Mouse (Mus musculus) hindbrain, embryonic 10.5 days (tissue): ENCODE results near the gene Klhl29. TPM values are rescaled to one million over a fixed set of nuclear protein-coding genes. Genes with fewer than 3 reads are reported as not detected.

ENCODE experiments used
- DNase-seq: peaks from one replicate; pipeline ENCODE4 v3.0.0-alpha.2; 2017; ENCODE audit warnings: low spot score
- H3K27ac ChIP-seq: fragments of 300-500 bp; sonication (generic); 2 replicates; pipeline ENCODE4 v1.5.1; 2016; ENCODE audit warnings: mild to moderate bottlenecking, moderate library complexity
- H3K27me3 ChIP-seq: fragments of 300-500 bp; sonication (generic); 2 replicates; pipeline ENCODE4 v1.6.1; 2016; ENCODE audit warnings: mild to moderate bottlenecking; ENCODE audit not compliant: poor library complexity, insufficient read depth, severe bottlenecking
- H3K36me3 ChIP-seq: fragments of 300-500 bp; sonication (generic); 2 replicates; pipeline ENCODE4 v1.6.1; 2016; ENCODE audit warnings: mild to moderate bottlenecking, moderate library complexity
- H3K4me1 ChIP-seq: fragments of 300-500 bp; sonication (generic); replicated peaks from 2 replicates; pipeline ENCODE4 v1.6.1; 2016; ENCODE audit warnings: mild to moderate bottlenecking
- H3K4me3 ChIP-seq: fragments of 300-500 bp; sonication (generic); 2 replicates; pipeline ENCODE4 v1.5.1; 2016; ENCODE audit warnings: mild to moderate bottlenecking, moderate library complexity
- H3K9me3 ChIP-seq: fragments of 300-500 bp; sonication (generic); 2 replicates; pipeline ENCODE4 v1.6.1; 2016; ENCODE audit warnings: mild to moderate bottlenecking, moderate library complexity
- WGBS: fragments of 180-500 bp; shearing (Covaris S2); methylation state at CpG from one replicate; pipeline ENCODE4 v1.1.7; 2016; 5-methylcytosine and 5-hydroxymethylcytosine counted together
- polyA plus RNA-seq: library from polyadenylated mRNA; unstranded; fragments of >200 nt; fragmentation: Nextera tagmentation; extraction: Ambion mirVana; gene quantifications from 2 replicates; pipeline ENCODE4 v1.2.1, GENCODE M21; 2016

Klhl29 gene
- polyA plus RNA-seq, 1 experiment from 2014 or later = 1.8 TPM

DNA sequence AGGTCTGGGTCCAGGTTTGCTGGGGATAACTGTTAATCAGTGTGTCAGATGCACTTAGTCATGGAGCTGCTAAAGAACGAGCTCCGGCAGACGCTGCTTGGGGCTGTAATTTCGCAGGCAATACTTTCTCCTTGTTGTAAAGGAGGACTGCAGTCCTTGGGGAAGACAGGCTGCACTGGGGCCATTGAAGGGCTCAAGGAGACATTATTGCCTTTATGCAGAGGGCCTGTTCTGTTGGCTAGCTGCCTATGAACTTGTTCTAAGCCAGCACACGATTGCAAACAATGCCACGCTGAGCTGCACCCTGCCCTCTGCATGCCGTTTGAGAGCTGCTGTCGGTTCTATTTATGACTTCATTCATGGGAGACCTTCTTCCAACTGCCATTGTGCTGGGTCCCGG is 120.4 kb downstream of the Klhl29 start:
- no peaks in the 10 kb centered on the region for H3K9me3 ChIP-seq
- H3K27me3 ChIP-seq = no peaks in the 10 kb centered on the region
- peaks cover 74% of the 10 kb centered on the region for H3K4me1 ChIP-seq
- no peak overlapping the region for H3K4me3 ChIP-seq
- H3K36me3 ChIP-seq = no peaks in the 10 kb centered on the region
- WGBS = 43% methylated on average over 9 of the region's 9 CpGs
- no peak for DNase-seq
- H3K27ac ChIP-seq = peak overlapping the region; percentile 59

DNA sequence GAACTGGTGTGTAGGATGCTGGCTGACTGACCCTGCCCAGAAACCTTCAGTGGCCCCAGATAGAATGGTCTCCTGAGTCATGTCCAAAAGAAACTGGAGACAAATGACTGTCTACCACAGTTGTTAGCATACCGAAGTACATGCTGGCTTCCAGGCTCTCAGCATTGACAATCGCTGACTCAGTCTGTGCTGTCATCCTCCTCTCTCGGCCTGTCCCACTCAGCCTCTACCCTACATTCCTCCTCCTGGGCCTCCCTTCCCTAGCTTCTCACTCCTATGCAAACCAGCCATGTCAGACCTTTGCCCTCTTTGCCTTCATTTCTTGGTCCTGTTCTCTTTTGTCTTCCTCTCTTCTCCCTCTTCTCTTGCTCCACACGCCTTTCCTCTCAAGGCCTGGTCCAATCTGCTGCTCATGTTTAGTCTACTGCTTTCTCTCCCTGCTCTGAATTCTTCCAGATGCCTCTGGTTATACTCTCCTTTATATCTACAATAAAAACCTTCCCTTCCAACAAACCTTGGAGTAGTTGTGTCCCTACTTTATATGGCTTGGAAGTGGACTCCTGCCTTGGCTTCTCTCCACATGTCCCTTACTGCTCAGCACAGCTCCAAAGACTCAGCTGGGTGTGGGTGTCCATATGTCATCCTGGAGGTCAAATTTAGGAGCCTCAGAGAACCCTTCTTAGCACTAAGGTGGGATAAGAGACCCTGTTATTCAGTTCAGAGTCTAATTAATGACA is 121.1 kb downstream of the Klhl29 start:
- Histone ChIP-seq H3K27ac (peak overlapping the region; percentile 80), H3K9me3 (no peaks in the 10 kb centered on the region), H3K4me3 (no peak overlapping the region), H3K27me3 (no peaks in the 10 kb centered on the region), H3K4me1 (peaks cover 81% of the 10 kb centered on the region), H3K36me3 (no peaks in the 10 kb centered on the region)
- WGBS = 76% methylated on average over 4 of the region's 4 CpGs
- no peak for DNase-seq

DNA sequence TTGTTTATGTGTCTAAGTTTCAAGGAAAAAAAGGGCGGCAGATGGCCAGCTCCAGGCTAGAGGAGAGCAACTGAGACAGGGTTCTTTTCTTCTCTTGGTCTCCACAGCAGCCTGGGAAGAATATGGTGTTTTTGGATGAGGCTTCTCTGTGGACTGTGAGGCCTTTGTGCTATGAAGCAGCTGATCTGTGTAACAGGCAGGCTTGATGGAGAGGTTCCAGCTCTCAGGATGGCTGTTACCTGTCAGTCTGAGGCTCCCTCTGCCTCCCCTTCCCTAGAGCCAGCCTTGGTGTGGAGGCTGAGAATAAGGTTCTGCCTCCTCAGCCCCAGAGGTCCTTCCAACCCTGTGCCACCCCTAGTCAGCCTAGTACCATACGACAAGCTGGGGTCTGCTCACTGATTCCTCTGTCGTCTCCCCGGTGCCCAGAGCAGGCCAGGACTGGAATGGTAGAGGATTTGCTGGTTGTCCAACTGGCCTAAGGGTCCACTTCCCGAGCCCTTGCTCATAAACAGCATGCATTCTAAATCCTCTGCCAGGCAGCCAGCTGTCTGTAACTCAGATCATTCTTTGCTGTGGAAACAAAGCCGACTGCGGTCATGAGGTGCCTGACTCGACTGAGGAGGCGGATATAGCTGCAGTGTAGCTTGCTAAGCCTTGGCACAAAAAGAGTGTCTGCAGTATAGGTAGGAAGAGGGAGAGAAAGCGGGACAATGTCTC is 122.0 kb downstream of the Klhl29 start:
- Histone ChIP-seq H3K9me3 (no peaks in the 10 kb centered on the region), H3K27ac (peak overlapping the region; percentile 80), H3K4me1 (peaks cover 90% of the 10 kb centered on the region), H3K4me3 (no peak overlapping the region), H3K36me3 (no peaks in the 10 kb centered on the region), H3K27me3 (no peaks in the 10 kb centered on the region)
- DNase-seq = no peak
- WGBS = 72% methylated on average over 10 of the region's 10 CpGs

DNA sequence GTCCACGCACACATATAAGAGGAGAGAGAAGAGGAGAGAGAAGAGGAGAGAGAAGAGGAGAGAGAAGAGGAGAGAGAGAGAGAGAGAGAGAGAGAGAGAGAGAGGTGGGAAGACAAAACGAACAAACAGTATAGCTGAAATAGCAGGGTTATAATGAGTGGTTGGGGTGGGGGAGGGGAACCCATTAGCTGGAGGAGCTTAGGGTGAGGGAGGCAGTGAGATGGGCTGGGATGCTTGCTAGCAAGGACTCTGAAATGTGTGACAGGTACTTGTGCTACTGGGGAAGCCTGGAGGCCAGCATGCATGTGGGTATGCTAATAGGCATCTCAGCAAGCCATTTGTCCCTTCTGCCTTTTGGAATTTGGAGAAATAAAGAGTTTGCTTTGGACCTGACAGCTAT is 122.9 kb downstream of the Klhl29 start:
- H3K36me3 ChIP-seq = no peaks in the 10 kb centered on the region
- no peak overlapping the region for H3K4me3 ChIP-seq
- no peak overlapping the region for H3K27ac ChIP-seq
- H3K27me3 ChIP-seq = no peaks in the 10 kb centered on the region
- 76% methylated on average over 2 of the region's 2 CpGs for WGBS
- no peak for DNase-seq
- no peaks in the 10 kb centered on the region for H3K9me3 ChIP-seq
- H3K4me1 ChIP-seq = peaks cover 90% of the 10 kb centered on the region

DNA sequence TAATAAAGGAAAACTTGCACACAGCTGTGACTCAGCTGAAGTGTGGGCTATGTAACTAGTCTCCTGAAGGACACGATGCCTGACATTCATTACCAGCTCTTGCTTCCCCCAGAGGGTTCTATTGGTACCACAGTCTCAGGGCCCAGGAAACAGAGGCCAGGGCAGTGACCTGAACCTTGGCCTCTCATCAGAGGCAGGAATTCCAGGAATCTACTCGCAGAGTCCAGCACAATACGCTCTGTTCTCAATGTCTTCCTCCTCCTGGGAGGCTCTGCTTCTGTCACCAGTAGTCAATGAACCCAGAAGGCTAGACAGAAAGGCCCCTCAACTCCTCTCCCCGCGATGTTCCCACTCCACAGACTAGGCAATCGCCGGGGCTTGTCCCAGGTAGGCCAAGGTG is 125.4 kb downstream of the Klhl29 start:
- H3K4me1 ChIP-seq = peaks cover 81% of the 10 kb centered on the region

DNA sequence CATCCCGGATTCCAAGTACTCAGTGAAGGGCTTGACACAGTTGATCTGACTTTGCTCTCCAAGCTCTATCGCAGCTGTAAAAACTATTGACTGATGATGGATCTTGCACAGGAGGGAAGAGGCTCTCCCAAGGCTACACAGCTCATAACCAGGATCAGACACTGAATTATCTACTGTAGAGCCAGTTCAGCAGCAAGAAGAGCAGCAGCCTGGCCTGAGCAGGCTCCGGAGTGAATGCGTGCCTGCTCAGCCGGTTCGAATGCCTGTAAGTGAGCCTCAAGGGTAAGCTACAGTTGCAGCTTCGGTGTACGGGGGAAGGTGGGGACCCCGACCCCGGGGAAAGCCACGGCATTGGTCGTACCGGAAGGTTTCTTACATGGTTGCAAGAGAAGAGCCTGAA is 126.4 kb downstream of the Klhl29 start:
- H3K27ac ChIP-seq = peak overlapping the region; percentile 57; the same call in 1 of the 2 replicates
- DNase-seq = no peak
- H3K4me1 ChIP-seq = peaks cover 73% of the 10 kb centered on the region
- no peaks in the 10 kb centered on the region for H3K36me3 ChIP-seq
- H3K27me3 ChIP-seq = no peaks in the 10 kb centered on the region
- no peak overlapping the region for H3K4me3 ChIP-seq
- H3K9me3 ChIP-seq = no peaks in the 10 kb centered on the region
- WGBS = 86% methylated on average over 13 of the region's 13 CpGs

More for the DNA sequence above, 125.4 kb downstream of the Klhl29 start:
- H3K4me3 ChIP-seq = no peak overlapping the region
- WGBS = 11% methylated on average over 7 of the region's 7 CpGs
- no peaks in the 10 kb centered on the region for H3K36me3 ChIP-seq
- H3K9me3 ChIP-seq = no peaks in the 10 kb centered on the region
- peak overlapping the region; percentile 57; the same call in 1 of the 2 replicates for H3K27ac ChIP-seq
- DNase-seq = peak; percentile 64
- H3K27me3 ChIP-seq = no peaks in the 10 kb centered on the region

DNA sequence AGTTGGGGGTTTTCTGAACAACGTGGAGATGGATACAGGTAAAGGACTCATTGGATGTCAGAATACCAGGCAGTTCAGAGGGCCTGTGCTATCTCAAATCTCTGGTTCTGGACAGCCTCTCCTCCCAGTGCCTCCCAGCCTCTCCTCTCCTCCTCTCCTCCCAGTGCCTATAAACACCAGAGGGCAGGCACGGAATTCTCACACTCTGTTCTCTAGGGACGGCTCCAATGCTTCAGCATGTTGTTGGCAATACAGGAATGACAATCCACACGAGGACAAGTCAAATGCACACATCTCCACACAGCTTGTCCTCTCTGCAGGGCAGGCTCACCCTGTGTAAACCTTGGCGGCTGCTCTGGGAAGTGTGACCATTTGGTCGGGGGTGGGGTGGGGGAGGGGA is 128.0 kb downstream of the Klhl29 start:
- H3K9me3 ChIP-seq = no peaks in the 10 kb centered on the region
- H3K36me3 ChIP-seq = no peaks in the 10 kb centered on the region
- no peak for DNase-seq
- no peak overlapping the region for H3K4me3 ChIP-seq
- WGBS = 51% methylated on average over 6 of the region's 6 CpGs
- H3K27ac ChIP-seq = peak overlapping the region; percentile 19; the same call in 1 of the 2 replicates
- H3K27me3 ChIP-seq = no peaks in the 10 kb centered on the region
- H3K4me1 ChIP-seq = peaks cover 64% of the 10 kb centered on the region

DNA sequence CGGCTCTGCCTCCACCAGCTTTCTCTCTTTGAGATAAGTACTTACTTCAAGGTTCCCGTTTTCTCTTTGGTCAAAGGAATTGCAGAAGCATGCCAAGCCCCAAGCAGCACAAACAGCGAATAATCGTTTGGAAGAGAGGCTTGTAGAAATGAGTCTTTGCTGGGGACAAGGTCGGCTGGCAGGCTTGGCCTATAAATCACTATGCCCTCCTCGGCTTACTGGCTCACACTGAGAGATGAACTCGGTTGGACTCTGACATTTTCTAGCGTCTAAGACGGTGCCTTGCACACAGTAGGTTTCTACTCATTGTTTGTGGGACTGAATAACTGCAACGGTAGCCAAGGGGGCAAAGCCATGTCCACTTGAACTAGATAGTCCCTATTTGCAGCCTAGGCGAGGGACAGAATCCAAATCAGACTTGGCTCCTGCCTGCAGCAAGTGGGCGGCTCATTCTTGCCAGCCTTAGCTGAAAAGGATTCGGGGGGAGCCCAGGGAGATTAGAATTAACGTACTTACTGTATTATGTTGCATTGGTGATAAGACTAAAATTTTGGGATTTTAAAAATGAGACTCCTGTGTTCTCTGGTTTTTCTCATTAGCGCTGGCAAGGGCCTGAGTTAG is 128.7 kb downstream of the Klhl29 start:
- H3K27ac ChIP-seq = no peak overlapping the region
- H3K9me3 ChIP-seq = no peaks in the 10 kb centered on the region
- H3K36me3 ChIP-seq = no peaks in the 10 kb centered on the region
- no peak for DNase-seq
- H3K4me3 ChIP-seq = no peak overlapping the region
- peaks cover 63% of the 10 kb centered on the region for H3K4me1 ChIP-seq
- no peaks in the 10 kb centered on the region for H3K27me3 ChIP-seq
- 86% methylated on average over 15 of the region's 15 CpGs for WGBS

DNA sequence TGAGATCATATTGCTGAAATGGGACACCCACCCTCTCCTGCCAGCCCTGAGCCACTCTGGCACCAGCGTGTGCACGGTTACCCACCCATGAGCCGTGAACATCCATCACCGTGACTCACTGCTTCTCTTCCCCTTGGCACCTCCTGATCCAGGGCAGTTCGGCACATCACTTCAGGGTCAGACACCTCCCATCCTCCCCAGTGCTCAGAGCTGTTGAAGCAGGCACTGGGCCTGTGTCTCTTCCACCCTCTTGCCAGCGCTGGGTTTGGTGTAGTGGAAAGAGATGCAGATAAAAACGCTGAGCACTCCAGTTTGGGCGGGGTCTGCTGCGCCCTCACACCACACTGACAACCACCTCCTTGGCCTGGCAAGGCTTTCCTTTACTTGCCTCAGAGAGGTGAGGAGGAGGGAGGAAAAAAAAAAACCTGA is 129.3 kb downstream of the Klhl29 start:
- Histone ChIP-seq H3K36me3 (no peaks in the 10 kb centered on the region), H3K4me3 (no peak overlapping the region), H3K4me1 (peaks cover 59% of the 10 kb centered on the region), H3K9me3 (no peaks in the 10 kb centered on the region), H3K27me3 (no peaks in the 10 kb centered on the region), H3K27ac (peak overlapping the region; percentile 59)
- WGBS = 90% methylated on average over 9 of the region's 9 CpGs
- DNase-seq = no peak

DNA sequence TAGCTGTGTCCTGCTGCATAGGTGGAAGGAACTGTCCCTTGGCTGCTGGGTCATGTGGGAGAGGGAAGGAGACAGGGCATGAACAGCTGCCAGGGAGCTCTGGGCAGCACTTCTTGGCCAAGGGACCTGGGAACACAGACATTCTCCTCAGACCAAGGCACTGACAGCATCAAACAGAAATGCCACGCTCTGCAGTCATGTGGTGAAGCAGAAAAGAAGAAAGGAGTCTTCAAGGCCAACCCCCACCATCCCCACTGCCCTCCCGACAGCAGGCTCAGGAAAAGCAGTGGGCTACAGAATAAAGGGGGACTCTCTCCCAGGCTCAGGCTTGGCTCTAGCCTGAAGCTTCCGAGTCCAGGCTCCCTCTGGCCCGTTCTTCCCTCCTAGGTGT is 130.3 kb downstream of the Klhl29 start:
- no peaks in the 10 kb centered on the region for H3K36me3 ChIP-seq
- no peaks in the 10 kb centered on the region for H3K9me3 ChIP-seq
- H3K27ac ChIP-seq = no peak overlapping the region
- no peak for DNase-seq
- no peaks in the 10 kb centered on the region for H3K27me3 ChIP-seq
- WGBS = 55% methylated on average over 4 of the region's 4 CpGs
- no peak overlapping the region for H3K4me3 ChIP-seq
- peaks cover 52% of the 10 kb centered on the region for H3K4me1 ChIP-seq

DNA sequence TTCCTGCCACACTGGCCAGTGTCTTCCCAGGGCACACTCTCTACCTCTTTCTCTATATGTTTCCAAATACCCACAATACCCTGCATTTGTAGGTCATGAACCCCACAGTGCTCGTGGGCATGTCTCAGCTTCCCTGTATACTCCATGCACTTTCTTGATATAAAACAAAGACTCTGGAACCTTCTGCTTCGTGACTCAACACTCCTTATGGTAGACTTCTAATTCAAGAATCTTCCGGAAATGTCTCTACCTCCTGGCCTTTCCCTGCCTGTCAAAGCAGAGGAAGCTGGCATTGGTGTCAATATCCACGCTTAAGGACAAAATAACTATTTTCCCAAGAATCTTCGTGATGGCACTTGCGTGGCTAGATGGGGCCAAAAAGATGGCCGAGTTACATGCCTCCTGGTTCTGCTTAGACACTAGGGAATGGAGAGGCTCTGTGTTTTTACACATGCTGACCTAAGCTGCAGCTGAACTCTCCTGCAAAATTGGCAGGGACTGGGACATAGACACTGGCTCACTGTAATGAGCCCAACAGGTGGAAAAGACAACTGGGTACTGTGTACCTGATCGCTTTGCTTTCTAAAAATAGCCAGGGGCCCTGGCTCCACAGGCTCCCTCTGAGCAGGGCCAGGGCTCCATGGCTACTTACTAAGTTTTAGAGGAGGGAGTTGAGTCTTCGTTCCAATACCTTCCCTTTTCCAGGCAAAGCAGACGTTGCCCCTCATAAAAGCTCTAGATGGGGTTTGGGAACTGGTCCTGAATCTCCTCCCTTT is 130.9 kb downstream of the Klhl29 start:
- no peaks in the 10 kb centered on the region for H3K36me3 ChIP-seq
- no peaks in the 10 kb centered on the region for H3K9me3 ChIP-seq
- no peak overlapping the region for H3K27ac ChIP-seq
- H3K4me3 ChIP-seq = no peak overlapping the region
- 89% methylated on average over 10 of the region's 10 CpGs for WGBS
- H3K27me3 ChIP-seq = no peaks in the 10 kb centered on the region
- peaks cover 52% of the 10 kb centered on the region for H3K4me1 ChIP-seq
- no peak for DNase-seq

DNA sequence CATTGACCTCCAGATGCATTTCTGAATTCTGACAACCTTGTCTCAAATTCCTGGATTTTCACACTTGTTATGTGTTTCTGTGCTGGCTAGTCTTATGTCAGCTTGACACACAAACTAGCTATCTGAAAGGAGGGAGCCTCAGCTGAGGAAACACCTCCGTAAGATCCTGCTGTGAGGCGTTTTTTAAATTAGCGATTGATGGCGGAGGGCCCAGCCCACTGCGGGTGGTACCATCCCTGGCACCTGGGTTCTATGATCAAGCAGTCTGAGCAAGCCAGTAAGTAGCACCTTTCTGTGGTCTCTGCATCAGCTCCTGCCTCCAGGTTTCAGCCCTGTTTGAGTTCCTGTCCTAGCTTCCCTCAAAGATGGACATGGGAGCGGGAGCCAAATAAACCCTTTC is 131.6 kb downstream of the Klhl29 start:
- Histone ChIP-seq H3K4me1 (peaks cover 52% of the 10 kb centered on the region), H3K27ac (no peak overlapping the region), H3K9me3 (no peaks in the 10 kb centered on the region), H3K36me3 (no peaks in the 10 kb centered on the region), H3K27me3 (no peaks in the 10 kb centered on the region), H3K4me3 (no peak overlapping the region)
- WGBS = 79% methylated on average over 6 of the region's 6 CpGs
- no peak for DNase-seq
